Mouse (Mus musculus) limb, embryonic 12.5 days (tissue): Measurements from ENCODE around the gene Cope. TPM values are rescaled to one million over a fixed set of nuclear protein-coding genes. Genes with fewer than 3 reads are reported as not detected.

Experiments
- ATAC-seq: fragments of 200-750 bp; cut with Nextera tagmentation; 2 replicates; pipeline ENCODE4 v1.8.0; 2017; ENCODE audit warnings: low read depth, moderate TSS enrichment; ENCODE audit not compliant: insufficient number of reproducible peaks, insufficient read depth, low FRiP score, low TSS enrichment
- H3K27ac ChIP-seq: fragments of 300-500 bp; sonication (generic); 2 replicates; pipeline ENCODE4 v1.5.1; 2016; ENCODE audit warnings: mild to moderate bottlenecking, moderate library complexity
- H3K27me3 ChIP-seq: fragments of 300-500 bp; sonication (generic); 2 replicates; pipeline ENCODE4 v1.6.1; 2016; ENCODE audit warnings: mild to moderate bottlenecking, moderate library complexity
- H3K36me3 ChIP-seq: fragments of 300-500 bp; sonication (generic); 2 replicates; pipeline ENCODE4 v1.6.1; 2016; ENCODE audit warnings: mild to moderate bottlenecking, moderate library complexity
- H3K4me1 ChIP-seq: fragments of 300-500 bp; sonication (generic); replicated peaks from 2 replicates; pipeline ENCODE4 v1.6.1; 2016
- H3K4me2 ChIP-seq: fragments of 300-500 bp; sonication (generic); 2 replicates; pipeline ENCODE4 v1.6.1; 2016; ENCODE audit warnings: mild to moderate bottlenecking, moderate library complexity
- H3K4me3 ChIP-seq: fragments of 300-500 bp; sonication (generic); replicated peaks from 2 replicates; pipeline ENCODE4 v1.5.1; 2016; ENCODE audit warnings: mild to moderate bottlenecking
- H3K9ac ChIP-seq: fragments of 300-500 bp; sonication (generic); replicated peaks from 2 replicates; pipeline ENCODE4 v1.6.1; 2016; ENCODE audit warnings: mild to moderate bottlenecking, moderate library complexity
- H3K9me3 ChIP-seq: fragments of 300-500 bp; sonication (generic); 2 replicates; pipeline ENCODE4 v1.6.1; 2016; ENCODE audit warnings: mild to moderate bottlenecking, moderate library complexity
- WGBS: fragments of 180-500 bp; shearing (Covaris S2); methylation state at CpG from one replicate; pipeline ENCODE4 v1.1.7; 2016; 5-methylcytosine and 5-hydroxymethylcytosine counted together
- polyA plus RNA-seq: library from polyadenylated mRNA; unstranded; fragments of >200 nt; fragmentation: Nextera tagmentation; extraction: Ambion mirVana; gene quantifications from 2 replicates; pipeline ENCODE4 v1.2.1, GENCODE M21; 2016

The Cope gene
- polyA plus RNA-seq, 1 experiment from 2014 or later, result 269 TPM

- Histone ChIP-seq H3K4me1 (no peaks in the 10 kb centered on the region), H3K9ac (no peak overlapping the region), H3K4me3 (no peak overlapping the region), H3K27me3 (no peaks in the 10 kb centered on the region), H3K9me3 (no peaks in the 10 kb centered on the region), H3K27ac (no peak overlapping the region), H3K36me3 (peaks cover 88% of the 10 kb centered on the region), H3K4me2 (no peak overlapping the region)
- WGBS, result 37% methylated on average over 2 of the region's 2 CpGs
- no peak for ATAC-seq
Measured at GRCm38 (mm10) chr8:70309311-70309710, 7.0 kb downstream of the Cope start.

GRCm38 (mm10) chr8:70313399-70313798, 11.1 kb downstream of the Cope start:
- peaks cover 32% of the 10 kb centered on the region for H3K4me1 ChIP-seq
- no peaks in the 10 kb centered on the region for H3K27me3 ChIP-seq
- no peak overlapping the region for H3K4me2 ChIP-seq
- WGBS, result 91% methylated on average over 2 of the region's 2 CpGs
- H3K36me3 ChIP-seq, result peaks cover 54% of the 10 kb centered on the region
- no peak overlapping the region for H3K9ac ChIP-seq
- no peak overlapping the region for H3K4me3 ChIP-seq
- H3K27ac ChIP-seq, result no peak overlapping the region
- no peak for ATAC-seq
- H3K9me3 ChIP-seq, result no peaks in the 10 kb centered on the region

- H3K9ac ChIP-seq, result peak within 1 kb of the TSS; percentile 72
- peak within 1 kb of the TSS; percentile 63 for H3K4me3 ChIP-seq
- peak within 1 kb of the TSS; percentile 80 for H3K4me2 ChIP-seq
- no peaks in the 10 kb centered on the region for H3K27me3 ChIP-seq
- peak; percentile 49 for ATAC-seq
- no peaks in the 10 kb centered on the region for H3K9me3 ChIP-seq
- WGBS, result 2% methylated on average over 66 of the region's 66 CpGs
- peaks cover 32% of the 10 kb centered on the region for H3K4me1 ChIP-seq
- peaks cover 34% of the 10 kb centered on the region for H3K36me3 ChIP-seq
- peak within 1 kb of the TSS; percentile 84 for H3K27ac ChIP-seq
Measured at GRCm38 (mm10) chr8:70315624-70316510, 13.5 kb downstream of the Cope start, which contains the start of gene Cers1. Cers1 (plus strand) TSS chr8:70315775.

- H3K36me3 ChIP-seq, result peaks cover 25% of the 10 kb centered on the region
- H3K4me1 ChIP-seq, result peaks cover 32% of the 10 kb centered on the region
- H3K9ac ChIP-seq, result peak overlapping the region; percentile 72
- H3K27me3 ChIP-seq, result no peaks in the 10 kb centered on the region
- no peaks in the 10 kb centered on the region for H3K9me3 ChIP-seq
- peak overlapping the region; percentile 80 for H3K4me2 ChIP-seq
- H3K4me3 ChIP-seq, result peak overlapping the region; percentile 63
- H3K27ac ChIP-seq, result peak overlapping the region; percentile 84
- peak; percentile 72 for ATAC-seq
- 13% methylated on average over 15 of the region's 15 CpGs for WGBS
Measured at GRCm38 (mm10) chr8:70316511-70317504, 14.5 kb downstream of the Cope start.

- peak overlapping the region; percentile 80 for H3K4me2 ChIP-seq
- no peaks in the 10 kb centered on the region for H3K9me3 ChIP-seq
- H3K27me3 ChIP-seq, result no peaks in the 10 kb centered on the region
- no peak for ATAC-seq
- no peak overlapping the region for H3K4me3 ChIP-seq
- H3K9ac ChIP-seq, result no peak overlapping the region
- peak overlapping the region; percentile 41; the same call in 1 of the 2 replicates for H3K27ac ChIP-seq
- 82% methylated on average over 5 of the region's 5 CpGs for WGBS
- peaks cover 14% of the 10 kb centered on the region for H3K36me3 ChIP-seq
- H3K4me1 ChIP-seq, result peaks cover 32% of the 10 kb centered on the region
Measured at GRCm38 (mm10) chr8:70317872-70318271, 15.6 kb downstream of the Cope start.

GRCm38 (mm10) chr8:70323716-70324115, 21.4 kb downstream of the Cope start:
- Histone ChIP-seq H3K27me3 (no peaks in the 10 kb centered on the region), H3K27ac (no peak overlapping the region), H3K4me3 (no peak overlapping the region), H3K9ac (no peak overlapping the region), H3K9me3 (no peaks in the 10 kb centered on the region), H3K4me1 (no peaks in the 10 kb centered on the region), H3K4me2 (no peak overlapping the region), H3K36me3 (peaks cover 30% of the 10 kb centered on the region)
- 88% methylated on average over 3 of the region's 3 CpGs for WGBS
- ATAC-seq, result no peak

GRCm38 (mm10) chr8:70327512-70327911, 25.2 kb downstream of the Cope start:
- H3K36me3 ChIP-seq, result peaks cover 50% of the 10 kb centered on the region

GRCm38 (mm10) chr8:70329124-70329834, 27.0 kb downstream of the Cope start, which contains the start of gene Gdf1:
Gdf1 (plus strand) TSS chr8:70329817.
- Histone ChIP-seq H3K9ac (peak within 1 kb of the TSS; percentile 50; the same call in 1 of the 2 replicates), H3K4me3 (peak within 1 kb of the TSS; percentile 23), H3K27me3 (peaks cover 24% of the 10 kb centered on the region), H3K4me2 (peak within 1 kb of the TSS; percentile 52), H3K27ac (0 out of 2 replicates have a peak within 1 kb of the TSS, but pooled peaks have one; percentile 41), H3K4me1 (peaks cover 34% of the 10 kb centered on the region), H3K9me3 (no peaks in the 10 kb centered on the region), H3K36me3 (peaks cover 56% of the 10 kb centered on the region)
- ATAC-seq, result no peak
- 29% methylated on average over 14 of the region's 14 CpGs for WGBS

More at GRCm38 (mm10) chr8:70327512-70327911, 25.2 kb downstream of the Cope start:
- Histone ChIP-seq H3K27me3 (peaks cover 24% of the 10 kb centered on the region), H3K4me3 (no peak overlapping the region), H3K27ac (no peak overlapping the region), H3K9ac (no peak overlapping the region), H3K4me1 (peaks cover 31% of the 10 kb centered on the region), H3K4me2 (no peak overlapping the region), H3K9me3 (no peaks in the 10 kb centered on the region)
- ATAC-seq, result no peak
- 97% methylated on average over 6 of the region's 6 CpGs for WGBS

GRCm38 (mm10) chr8:70329835-70330740, 27.8 kb downstream of the Cope start:
- Histone ChIP-seq H3K4me3 (peak overlapping the region; percentile 23), H3K4me1 (peaks cover 34% of the 10 kb centered on the region), H3K4me2 (peak overlapping the region; percentile 52), H3K9ac (peak overlapping the region; percentile 50; the same call in 1 of the 2 replicates), H3K27me3 (peaks cover 24% of the 10 kb centered on the region), H3K9me3 (no peaks in the 10 kb centered on the region), H3K27ac (0 out of 2 replicates have a peak overlapping the region, but pooled peaks have one; percentile 41), H3K36me3 (peaks cover 56% of the 10 kb centered on the region)
- WGBS, result 5% methylated on average over 45 of the region's 45 CpGs
- peak; percentile 30 for ATAC-seq
